Mouse (Mus musculus) limb, embryonic 15.5 days (tissue): ENCODE results near the gene Asic3. TPM values are rescaled to one million over a fixed set of nuclear protein-coding genes. Genes with fewer than 3 reads are reported as not detected.

Experiments used
- ATAC-seq: fragments of 200-750 bp; cut with Nextera tagmentation; 2 replicates; pipeline ENCODE4 v1.8.0; 2017; ENCODE audit warnings: low read depth, moderate TSS enrichment; ENCODE audit not compliant: insufficient number of reproducible peaks, low FRiP score, low TSS enrichment
- H3K27ac ChIP-seq: fragments of 300-500 bp; sonication (generic); 2 replicates; pipeline ENCODE4 v1.5.1; 2015; ENCODE audit warnings: moderate library complexity, mild to moderate bottlenecking, inconsistent platforms
- H3K27me3 ChIP-seq: fragments of 300-500 bp; sonication (generic); 2 replicates; pipeline ENCODE4 v1.6.1; 2015; ENCODE audit warnings: inconsistent platforms
- H3K36me3 ChIP-seq: fragments of 300-500 bp; sonication (generic); 2 replicates; pipeline ENCODE4 v1.6.1; 2015; ENCODE audit warnings: inconsistent platforms
- H3K4me1 ChIP-seq: fragments of 300-500 bp; sonication (generic); 2 replicates; pipeline ENCODE4 v1.6.1; 2015; ENCODE audit warnings: inconsistent platforms
- H3K4me2 ChIP-seq: fragments of 300-500 bp; sonication (generic); 2 replicates; pipeline ENCODE4 v1.6.1; 2015; ENCODE audit warnings: mild to moderate bottlenecking, inconsistent platforms
- H3K4me3 ChIP-seq: fragments of 300-500 bp; sonication (generic); 2 replicates; pipeline ENCODE4 v1.5.1; 2015; ENCODE audit warnings: mild to moderate bottlenecking, inconsistent platforms
- H3K9ac ChIP-seq: fragments of 300-500 bp; sonication (generic); 2 replicates; pipeline ENCODE4 v1.6.1; 2015; ENCODE audit warnings: inconsistent platforms
- H3K9me3 ChIP-seq: fragments of 300-500 bp; sonication (generic); 2 replicates; pipeline ENCODE4 v1.6.1; 2016; ENCODE audit warnings: inconsistent platforms
- WGBS: fragments of 180-500 bp; shearing (Covaris S2); methylation state at CpG from one replicate; pipeline ENCODE4 v1.1.7; 2015; 5-methylcytosine and 5-hydroxymethylcytosine counted together
- polyA plus RNA-seq: library from polyadenylated mRNA; unstranded; fragments of >200 nt; fragmentation: Nextera tagmentation; extraction: Ambion mirVana; gene quantifications from 2 replicates; pipeline ENCODE4 v1.2.1, GENCODE M21; 2015

Asic3 gene
- polyA plus RNA-seq, 1 experiment from 2014 or later, result 0.73 TPM

DNA sequence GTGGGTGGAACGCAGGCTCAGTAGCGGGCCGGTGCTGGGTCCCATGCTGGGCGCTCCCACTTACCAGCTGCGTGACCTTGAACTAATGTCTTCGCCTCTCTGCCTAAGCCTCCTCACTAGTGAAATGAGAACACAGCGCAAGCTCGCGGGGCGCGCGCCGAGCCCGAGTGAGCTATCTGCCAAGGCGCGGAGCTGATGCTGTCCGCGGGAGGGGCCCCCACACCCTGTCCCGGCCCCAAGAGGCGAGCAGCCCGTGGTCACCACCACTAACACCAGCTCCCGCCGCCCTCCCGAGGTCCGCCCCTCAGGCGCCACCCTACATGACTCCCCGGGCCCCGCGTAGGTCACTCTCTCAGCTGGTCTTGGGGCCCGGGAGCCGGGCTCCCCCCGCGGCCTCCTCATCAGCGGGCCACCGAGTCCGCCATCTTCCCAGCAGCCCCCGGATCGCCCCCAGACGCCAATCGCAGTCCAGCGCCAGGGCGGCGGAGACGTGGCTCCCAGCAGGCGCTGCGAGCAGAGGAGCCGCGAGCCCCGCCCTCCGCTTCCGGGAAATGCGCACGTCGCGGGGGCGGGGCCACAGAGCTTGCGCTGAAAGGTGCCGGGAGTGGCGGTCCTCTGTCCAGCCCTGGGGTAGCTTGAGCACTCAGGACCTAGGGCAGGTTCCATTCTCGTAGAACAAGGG, 31.7 kb downstream of the Asic3 start, which contains the start of gene Fastk:
Fastk (minus strand) TSS at position 542 of the 682 bp plus-strand sequence.
- Histone ChIP-seq H3K36me3 (peaks cover 37% of the 10 kb centered on the region), H3K4me3 (peak within 1 kb of the TSS; percentile 96), H3K27me3 (no peaks in the 10 kb centered on the region), H3K9me3 (no peaks in the 10 kb centered on the region), H3K4me1 (peaks cover 39% of the 10 kb centered on the region), H3K4me2 (peak within 1 kb of the TSS; percentile 76), H3K27ac (peak within 1 kb of the TSS; percentile 96), H3K9ac (peak within 1 kb of the TSS; percentile 98)
- ATAC-seq, result peak; percentile 87
- under 1% methylated on average over 59 of the region's 60 CpGs for WGBS

GRCm38 (mm10) chr5:24445428-24446080, 32.4 kb downstream of the Asic3 start:
- no peak for ATAC-seq
- H3K36me3 ChIP-seq, result peaks cover 31% of the 10 kb centered on the region
- H3K4me3 ChIP-seq, result peak overlapping the region; percentile 96
- H3K4me1 ChIP-seq, result peaks cover 39% of the 10 kb centered on the region
- H3K4me2 ChIP-seq, result peak overlapping the region; percentile 76
- 50% methylated on average over 20 of the region's 20 CpGs for WGBS
- no peaks in the 10 kb centered on the region for H3K27me3 ChIP-seq
- H3K27ac ChIP-seq, result peak overlapping the region; percentile 96
- H3K9me3 ChIP-seq, result no peaks in the 10 kb centered on the region
- H3K9ac ChIP-seq, result peak overlapping the region; percentile 98

GRCm38 (mm10) chr5:24446630-24447029, 33.4 kb downstream of the Asic3 start:
- 88% methylated on average over 7 of the region's 7 CpGs for WGBS
- peaks cover 20% of the 10 kb centered on the region for H3K36me3 ChIP-seq
- no peaks in the 10 kb centered on the region for H3K9me3 ChIP-seq
- H3K9ac ChIP-seq, result no peak overlapping the region
- H3K4me1 ChIP-seq, result peaks cover 47% of the 10 kb centered on the region
- no peak for ATAC-seq
- H3K4me2 ChIP-seq, result no peak overlapping the region
- H3K4me3 ChIP-seq, result peak overlapping the region; percentile 59; the same call in 1 of the 2 replicates
- no peaks in the 10 kb centered on the region for H3K27me3 ChIP-seq
- H3K27ac ChIP-seq, result no peak overlapping the region

DNA sequence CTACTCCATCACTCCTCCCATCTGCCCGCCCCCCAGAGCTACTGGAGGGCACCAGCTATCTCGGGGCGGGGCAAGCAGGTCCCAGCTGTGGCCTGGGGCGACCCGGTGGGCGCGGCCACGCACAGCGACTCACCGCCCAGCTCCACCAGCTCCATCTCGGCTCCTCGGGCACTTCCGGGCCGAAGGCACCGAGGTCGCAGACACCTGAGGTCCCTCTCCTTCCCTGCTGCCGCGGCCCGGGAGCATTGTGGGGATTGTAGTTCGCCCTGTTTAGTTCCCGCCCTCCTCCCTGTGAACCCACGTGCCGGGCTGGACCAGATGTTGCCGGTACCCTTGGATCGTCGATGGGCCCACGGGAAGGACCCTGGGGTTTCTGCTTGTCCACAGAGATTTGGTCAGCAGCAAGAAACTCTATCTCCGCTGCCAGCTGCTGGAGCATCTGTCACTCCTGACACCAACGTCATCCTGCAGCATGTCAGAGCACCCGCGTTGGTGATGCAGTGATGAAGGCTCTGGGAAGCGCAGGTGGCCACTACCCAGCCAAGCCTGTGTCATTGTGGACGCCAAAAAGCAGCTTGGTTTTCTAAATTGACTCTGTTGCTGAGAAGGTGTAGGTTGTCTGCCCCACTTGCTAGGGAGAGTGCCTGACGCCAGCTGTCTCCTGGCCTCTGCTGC, 34.6 kb downstream of the Asic3 start, which contains the start of gene Tmub1:
Tmub1 (minus strand) TSS at position 231 of the 675 bp plus-strand sequence.
- peak within 1 kb of the TSS; percentile 77 for H3K4me2 ChIP-seq
- peak within 1 kb of the TSS; percentile 43 for H3K9ac ChIP-seq
- WGBS, result 3% methylated on average over 33 of the region's 34 CpGs
- H3K27me3 ChIP-seq, result no peaks in the 10 kb centered on the region
- peak; percentile 42 for ATAC-seq
- peak within 1 kb of the TSS; percentile 14; the same call in 1 of the 2 replicates for H3K27ac ChIP-seq
- peaks cover 47% of the 10 kb centered on the region for H3K4me1 ChIP-seq
- peaks cover 10% of the 10 kb centered on the region for H3K36me3 ChIP-seq
- H3K4me3 ChIP-seq, result peak within 1 kb of the TSS; percentile 59
- no peaks in the 10 kb centered on the region for H3K9me3 ChIP-seq

DNA sequence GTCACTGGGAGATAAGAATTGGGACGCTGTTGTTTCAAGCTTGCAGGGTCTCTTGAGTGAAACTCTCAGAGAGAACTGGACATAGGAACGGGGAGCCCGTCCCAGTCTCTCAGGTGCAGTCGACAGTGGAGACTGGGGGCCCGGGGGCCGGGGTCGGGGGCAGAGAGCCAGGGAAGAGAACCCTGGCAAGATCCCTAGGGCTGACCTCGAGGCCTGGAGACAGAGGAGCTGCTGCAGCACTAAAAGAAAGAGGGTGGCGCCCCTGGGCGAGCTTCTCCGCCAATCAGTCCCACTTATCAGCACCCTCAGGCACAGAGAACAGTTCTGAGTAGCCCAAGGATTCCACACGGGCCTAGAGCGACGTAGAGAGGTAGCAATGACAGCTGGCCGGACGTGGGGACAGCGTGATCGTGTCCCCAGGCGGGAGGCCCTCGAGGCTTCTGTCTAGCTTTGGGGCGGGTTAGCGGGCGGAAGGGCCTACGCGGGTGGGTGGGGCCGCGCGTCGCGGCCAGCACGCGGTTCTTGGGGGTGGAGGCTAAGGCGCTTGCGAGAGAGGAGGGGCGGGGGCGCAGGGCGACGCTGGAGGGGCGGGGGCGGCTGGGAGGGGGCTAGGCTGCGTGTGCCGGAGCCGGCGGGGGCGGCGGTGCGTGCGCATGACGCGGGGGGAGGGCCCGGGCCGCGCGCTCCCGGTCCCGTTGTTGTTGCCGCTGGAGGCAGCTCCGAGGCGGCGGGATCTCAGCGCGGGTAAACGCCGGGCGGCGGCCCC, 38.3 kb downstream of the Asic3 start:
- H3K27ac ChIP-seq, result peak overlapping the region; percentile 92
- ATAC-seq, result peak; percentile 82
- H3K36me3 ChIP-seq, result no peaks in the 10 kb centered on the region
- peak overlapping the region; percentile 96 for H3K9ac ChIP-seq
- no peaks in the 10 kb centered on the region for H3K9me3 ChIP-seq
- H3K4me2 ChIP-seq, result peak overlapping the region; percentile 91
- 4% methylated on average over 35 of the region's 66 CpGs for WGBS
- H3K4me3 ChIP-seq, result peak overlapping the region; percentile 81
- peaks cover 60% of the 10 kb centered on the region for H3K4me1 ChIP-seq
- H3K27me3 ChIP-seq, result no peaks in the 10 kb centered on the region

DNA sequence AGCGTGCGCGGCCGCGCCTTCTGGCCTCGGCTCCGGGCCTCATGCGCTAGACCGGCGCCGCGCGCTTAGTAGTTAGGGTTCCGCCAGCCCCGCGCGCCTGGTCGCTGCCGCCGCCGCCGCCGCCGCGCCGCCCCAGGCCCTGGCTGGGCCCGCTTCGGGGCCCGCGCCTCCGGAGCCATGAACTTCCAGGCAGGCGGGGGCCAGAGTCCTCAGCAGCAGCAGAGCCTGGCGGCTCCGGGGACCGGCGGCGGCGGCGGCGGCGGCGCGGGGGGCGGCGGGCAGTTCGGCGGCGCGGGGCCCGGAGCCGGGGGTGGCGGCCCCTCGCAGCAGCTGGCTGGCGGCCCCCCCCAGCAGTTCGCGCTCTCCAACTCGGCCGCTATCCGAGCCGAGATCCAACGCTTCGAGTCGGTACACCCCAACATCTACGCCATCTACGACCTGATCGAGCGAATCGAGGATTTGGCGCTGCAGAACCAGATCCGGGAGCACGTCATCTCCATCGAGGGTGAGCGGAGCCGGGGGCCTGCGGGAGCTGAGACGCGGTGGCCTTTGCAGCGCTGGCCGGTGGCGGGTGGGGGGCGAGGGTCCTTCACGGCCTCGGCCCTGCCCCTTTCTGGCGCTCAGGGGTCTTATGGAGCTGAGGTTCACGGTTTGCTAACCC, 39.0 kb downstream of the Asic3 start, which contains the start of gene Agap3:
Agap3 (plus strand) TSS at position 148 of the 661 bp plus-strand sequence.
- ATAC-seq, result peak; percentile 26
- H3K4me1 ChIP-seq, result peaks cover 55% of the 10 kb centered on the region

DNA sequence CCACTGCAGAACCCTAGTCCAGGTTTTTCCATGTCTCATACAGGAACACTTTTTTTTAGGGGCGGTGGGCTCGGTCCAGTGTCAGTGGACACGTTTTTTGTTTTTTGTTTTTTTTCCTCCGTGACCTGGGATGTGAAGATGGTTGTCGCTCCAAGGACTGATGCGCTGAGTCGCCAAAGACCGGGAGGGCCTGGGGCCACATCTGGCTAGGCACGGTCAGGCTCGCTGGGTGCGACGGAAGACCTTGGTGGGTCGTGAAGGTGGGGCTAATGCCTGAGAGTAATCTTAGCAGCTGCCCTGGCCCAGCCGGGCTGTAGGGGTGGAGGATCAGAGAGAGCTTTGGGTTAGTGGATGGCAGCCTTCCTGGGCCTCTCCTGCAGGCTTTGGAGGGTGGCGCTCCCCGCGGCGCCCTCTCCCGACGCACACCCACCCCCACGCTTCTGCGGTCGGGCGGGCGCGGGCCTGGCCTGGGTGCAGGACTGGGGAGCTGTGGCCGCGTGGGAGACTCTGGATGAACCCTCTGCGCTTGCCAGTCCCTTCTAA, 39.6 kb downstream of the Asic3 start:
- Histone ChIP-seq H3K4me1 (peaks cover 49% of the 10 kb centered on the region), H3K36me3 (peaks cover 5% of the 10 kb centered on the region; the same call in 1 of the 2 replicates), H3K9ac (peak overlapping the region; percentile 96), H3K4me2 (peak overlapping the region; percentile 91), H3K27ac (peak overlapping the region; percentile 92), H3K9me3 (no peaks in the 10 kb centered on the region), H3K27me3 (no peaks in the 10 kb centered on the region), H3K4me3 (peak overlapping the region; percentile 81)
- WGBS, result under 1% methylated on average over 29 of the region's 29 CpGs
- no peak for ATAC-seq

More for the DNA sequence above, 39.0 kb downstream of the Asic3 start, which contains the start of gene Agap3:
- H3K9ac ChIP-seq, result peak within 1 kb of the TSS; percentile 96
- H3K27me3 ChIP-seq, result no peaks in the 10 kb centered on the region
- H3K4me3 ChIP-seq, result peak within 1 kb of the TSS; percentile 81
- peak within 1 kb of the TSS; percentile 91 for H3K4me2 ChIP-seq
- no peaks in the 10 kb centered on the region for H3K9me3 ChIP-seq
- peak within 1 kb of the TSS; percentile 92 for H3K27ac ChIP-seq
- WGBS, result 3% methylated on average over 65 of the region's 85 CpGs
- 0 out of 2 replicates have a peak, but pooled peaks cover under 1% of the 10 kb centered on the region for H3K36me3 ChIP-seq

DNA sequence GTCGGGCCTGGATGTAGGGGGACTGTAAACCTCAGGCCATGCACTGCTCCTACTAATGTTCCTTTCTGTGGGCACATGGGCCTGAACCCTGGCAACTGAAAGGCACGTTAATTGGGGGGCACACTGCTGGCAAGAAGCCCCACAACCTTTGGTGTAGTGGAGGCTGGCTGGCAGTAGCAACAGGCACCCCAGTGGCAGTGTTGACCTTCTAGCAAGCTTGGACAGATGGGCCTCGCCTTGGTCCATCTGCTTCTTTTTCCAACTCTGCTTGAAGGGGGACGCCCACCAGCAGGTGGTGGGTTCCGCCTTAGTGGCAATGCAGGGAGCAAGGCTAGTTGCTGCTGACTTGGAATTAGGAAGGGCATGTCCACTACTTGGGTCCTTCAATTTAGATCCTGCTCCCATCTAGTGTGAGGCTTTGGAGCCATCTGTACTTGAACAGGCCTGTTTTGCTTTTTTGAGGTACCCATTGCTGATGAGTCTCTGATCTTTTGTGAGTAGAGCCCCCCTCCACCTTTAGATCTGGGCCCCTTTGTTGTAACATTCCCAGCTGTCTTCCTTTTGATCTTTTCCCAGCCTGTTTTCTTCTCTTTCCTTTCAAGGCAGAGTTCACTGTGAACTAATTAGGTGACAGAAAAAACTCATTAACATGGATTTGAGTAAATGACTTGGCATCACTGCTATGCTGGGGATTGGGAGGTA, 40.2 kb downstream of the Asic3 start:
- 4% methylated on average over 5 of the region's 5 CpGs for WGBS
- peak overlapping the region; percentile 92 for H3K27ac ChIP-seq
- H3K36me3 ChIP-seq, result peaks cover 8% of the 10 kb centered on the region; the same call in 1 of the 2 replicates
- ATAC-seq, result no peak
- H3K4me3 ChIP-seq, result peak overlapping the region; percentile 81
- H3K9me3 ChIP-seq, result no peaks in the 10 kb centered on the region
- H3K4me1 ChIP-seq, result peaks cover 45% of the 10 kb centered on the region
- peak overlapping the region; percentile 91 for H3K4me2 ChIP-seq
- H3K9ac ChIP-seq, result peak overlapping the region; percentile 96
- H3K27me3 ChIP-seq, result no peaks in the 10 kb centered on the region

GRCm38 (mm10) chr5:24453985-24454303, 40.8 kb downstream of the Asic3 start:
- Histone ChIP-seq H3K36me3 (peaks cover 8% of the 10 kb centered on the region; the same call in 1 of the 2 replicates), H3K9ac (0 out of 2 replicates have a peak overlapping the region, but pooled peaks have one; percentile 96), H3K27ac (no peak overlapping the region), H3K27me3 (no peaks in the 10 kb centered on the region), H3K4me1 (peaks cover 45% of the 10 kb centered on the region), H3K9me3 (no peaks in the 10 kb centered on the region), H3K4me3 (peak overlapping the region; percentile 81; the same call in 1 of the 2 replicates), H3K4me2 (peak overlapping the region; percentile 91)
- no peak for ATAC-seq
- WGBS, result 10% methylated on average over 2 of the region's 2 CpGs

DNA sequence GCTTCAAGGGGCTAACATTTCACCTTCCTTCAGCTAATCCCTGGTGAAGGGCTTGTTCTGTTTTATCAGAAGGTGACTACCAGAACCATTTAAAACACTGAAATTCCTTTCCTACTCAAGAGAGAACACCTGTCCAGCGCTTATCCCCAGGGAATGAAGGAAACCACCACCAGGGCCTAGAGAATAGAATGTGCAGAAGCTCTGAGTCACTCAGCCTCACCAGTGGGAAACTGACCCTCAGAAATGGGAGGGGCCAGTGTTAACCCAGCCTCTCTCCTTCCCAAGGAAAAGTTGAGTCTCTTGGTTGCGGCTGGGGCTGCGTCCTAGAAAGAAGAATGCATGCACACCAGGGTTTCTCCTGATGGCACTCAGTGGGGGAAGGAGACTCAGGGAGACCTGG, 41.9 kb downstream of the Asic3 start:
- H3K27ac ChIP-seq, result 0 out of 2 replicates have a peak overlapping the region, but pooled peaks have one; percentile 24

More for the DNA sequence above, 41.9 kb downstream of the Asic3 start:
- Histone ChIP-seq H3K4me3 (no peak overlapping the region), H3K36me3 (peaks cover 8% of the 10 kb centered on the region; the same call in 1 of the 2 replicates), H3K27me3 (no peaks in the 10 kb centered on the region), H3K4me1 (peaks cover 47% of the 10 kb centered on the region), H3K4me2 (no peak overlapping the region), H3K9ac (no peak overlapping the region), H3K9me3 (no peaks in the 10 kb centered on the region)
- 73% methylated on average over 3 of the region's 3 CpGs for WGBS
- no peak for ATAC-seq
